Mouse (Mus musculus) forebrain, postnatal 0 days (tissue): ENCODE results near the gene Rps2. TPM values are rescaled to one million over a fixed set of nuclear protein-coding genes. Genes with fewer than 3 reads are reported as not detected.
"Not testable (repeated sequence)": the region's sequence is repeated elsewhere in the genome, so short reads cannot be mapped to it uniquely, and the experiment has no call there.

Source experiments
- ATAC-seq: fragments of 200-750 bp; cut with Nextera tagmentation; 2 replicates; pipeline ENCODE4 v1.8.0; 2017; ENCODE audit warnings: mild to moderate bottlenecking, moderate library complexity
- DNase-seq: peaks from one replicate; pipeline ENCODE4 v3.0.0-alpha.2; 2015
- H3K27ac ChIP-seq: fragments of 300-500 bp; sonication (generic); 2 replicates; pipeline ENCODE4 v1.5.1; 2014; ENCODE audit warnings: low read depth, mild to moderate bottlenecking, antibody characterized with exemption, low read length, moderate library complexity, mixed read lengths
- H3K27me3 ChIP-seq: fragments of 300-500 bp; sonication (generic); 2 replicates; pipeline ENCODE4 v1.6.1; 2014; ENCODE audit warnings: mild to moderate bottlenecking, low read length, mixed read lengths; ENCODE audit not compliant: insufficient read depth
- H3K36me3 ChIP-seq: fragments of 300-500 bp; sonication (generic); 2 replicates; pipeline ENCODE4 v1.6.1; 2014; ENCODE audit warnings: mild to moderate bottlenecking, moderate library complexity; ENCODE audit not compliant: insufficient read depth
- H3K4me1 ChIP-seq: fragments of 300-500 bp; sonication (generic); 2 replicates; pipeline ENCODE4 v1.6.1; 2014; ENCODE audit warnings: antibody characterized with exemption; ENCODE audit not compliant: insufficient read depth
- H3K4me2 ChIP-seq: fragments of 300-500 bp; sonication (generic); 2 replicates; pipeline ENCODE4 v1.6.1; 2014; ENCODE audit warnings: low read depth, mild to moderate bottlenecking, moderate library complexity
- H3K4me3 ChIP-seq: fragments of 300-500 bp; sonication (generic); 2 replicates; pipeline ENCODE4 v1.5.1; 2014; ENCODE audit warnings: low read depth, low read length, mixed read lengths
- H3K9ac ChIP-seq: fragments of 300-500 bp; sonication (generic); 2 replicates; pipeline ENCODE4 v1.6.1; 2014; ENCODE audit warnings: mild to moderate bottlenecking
- H3K9me3 ChIP-seq: fragments of 300-500 bp; sonication (generic); 2 replicates; pipeline ENCODE4 v1.6.1; 2016; ENCODE audit warnings: low read length
- CTCF ChIP-seq: sonication (generic); IDR thresholded peaks from 2 replicates; pipeline ENCODE4 v1.5.1; 2016; ENCODE audit warnings: antibody characterized with exemption, control low read depth, low read depth
- WGBS: fragments of 180-500 bp; shearing (Covaris S2); extraction: QIAGEN DNeasy Blood & Tissue Kit; methylation state at CpG from one replicate; pipeline ENCODE4 v1.1.7; 2014; 5-methylcytosine and 5-hydroxymethylcytosine counted together
- polyA plus RNA-seq: library from polyadenylated mRNA; unstranded; fragments of >200 nt; fragmentation: Nextera tagmentation; extraction: Ambion mirVana; gene quantifications from 2 replicates; pipeline ENCODE4 v1.2.1, GENCODE M21; 2015
- total RNA-seq: library from RNA; depleted of rRNA; stranded (reverse); fragments of >200 nt; gene quantifications from 2 replicates; pipeline ENCODE4 v1.2.3, GENCODE M21; 2014

Gene Rps2
- total and polyA plus RNA-seq, 2 experiments from 2014 or later = 884 to 2,317 TPM

- 1% methylated on average over 59 of the region's 61 CpGs for WGBS
- DNase-seq = peak; percentile 99
- ATAC-seq = peak; percentile 98
Observed at GRCm38 (mm10) chr17:24719494-24720222, 1.7 kb downstream of the Rps2 start.

GRCm38 (mm10) chr17:24720616-24721015 lies 2.7 kb downstream of the Rps2 start:
- peak; percentile 30 for DNase-seq
- ATAC-seq, H3K27me3 ChIP-seq, H3K9me3 ChIP-seq: not testable (repeated sequence)
- Histone ChIP-seq H3K9ac (peak overlapping the region; percentile 87), H3K4me3 (peak overlapping the region; percentile 86), H3K36me3 (peaks cover 14% of the 10 kb centered on the region), H3K4me2 (peak overlapping the region; percentile 71), H3K27ac (peak overlapping the region; percentile 91; the same call in 1 of the 2 replicates), H3K4me1 (peaks cover 11% of the 10 kb centered on the region)
- under 1% methylated on average over 11 of the region's 11 CpGs for WGBS

More at GRCm38 (mm10) chr17:24719494-24720222, 1.7 kb downstream of the Rps2 start:
- H3K4me1 ChIP-seq = peaks cover 11% of the 10 kb centered on the region
- H3K9ac ChIP-seq = peak overlapping the region; percentile 87
- peak overlapping the region; percentile 71 for H3K4me2 ChIP-seq
- TF ChIP-seq CTCF = no peak; the same call in 1 of the 2 replicates
- H3K27me3 ChIP-seq = no peaks in the 10 kb centered on the region
- H3K4me3 ChIP-seq = peak overlapping the region; percentile 86
- H3K9me3 ChIP-seq = no peaks in the 10 kb centered on the region
- H3K27ac ChIP-seq = peak overlapping the region; percentile 91
- H3K36me3 ChIP-seq = peaks cover 14% of the 10 kb centered on the region

DNA sequence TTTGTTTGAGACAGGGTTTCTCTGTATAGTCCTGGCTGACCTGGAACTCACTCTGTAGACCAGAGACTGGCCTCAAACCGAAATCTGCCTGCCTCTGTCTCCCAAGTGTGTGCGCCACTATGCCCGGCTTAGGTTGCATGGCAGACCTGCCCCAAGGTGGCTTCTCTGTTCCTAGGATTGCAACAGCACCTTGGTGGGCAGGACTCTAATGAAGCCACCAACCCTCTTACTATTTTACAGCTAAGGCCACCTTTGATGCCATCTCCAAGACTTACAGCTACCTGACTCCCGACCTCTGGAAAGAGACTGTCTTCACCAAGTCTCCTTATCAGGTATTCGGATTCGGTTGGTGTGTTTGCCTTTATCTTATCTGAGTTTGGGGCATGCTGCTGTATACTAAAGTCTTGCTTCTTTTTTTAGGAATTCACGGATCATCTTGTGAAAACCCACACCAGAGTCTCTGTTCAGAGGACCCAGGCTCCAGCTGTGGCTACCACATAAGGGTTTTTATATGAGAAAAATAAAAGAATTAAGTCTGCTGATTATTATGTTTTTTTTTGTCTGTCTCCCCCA lies 3.6 kb downstream of the Rps2 start:
- DNase-seq, H3K27ac ChIP-seq, ATAC-seq, H3K9me3 ChIP-seq, H3K27me3 ChIP-seq: not testable (repeated sequence)
- peak overlapping the region; percentile 17 for H3K4me3 ChIP-seq
- peaks cover 14% of the 10 kb centered on the region for H3K36me3 ChIP-seq
- H3K4me1 ChIP-seq = peaks cover 11% of the 10 kb centered on the region
- peak overlapping the region; percentile 33 for H3K9ac ChIP-seq
- WGBS = 72% methylated on average over 7 of the region's 7 CpGs
- H3K4me2 ChIP-seq = peak overlapping the region; percentile 71

DNA sequence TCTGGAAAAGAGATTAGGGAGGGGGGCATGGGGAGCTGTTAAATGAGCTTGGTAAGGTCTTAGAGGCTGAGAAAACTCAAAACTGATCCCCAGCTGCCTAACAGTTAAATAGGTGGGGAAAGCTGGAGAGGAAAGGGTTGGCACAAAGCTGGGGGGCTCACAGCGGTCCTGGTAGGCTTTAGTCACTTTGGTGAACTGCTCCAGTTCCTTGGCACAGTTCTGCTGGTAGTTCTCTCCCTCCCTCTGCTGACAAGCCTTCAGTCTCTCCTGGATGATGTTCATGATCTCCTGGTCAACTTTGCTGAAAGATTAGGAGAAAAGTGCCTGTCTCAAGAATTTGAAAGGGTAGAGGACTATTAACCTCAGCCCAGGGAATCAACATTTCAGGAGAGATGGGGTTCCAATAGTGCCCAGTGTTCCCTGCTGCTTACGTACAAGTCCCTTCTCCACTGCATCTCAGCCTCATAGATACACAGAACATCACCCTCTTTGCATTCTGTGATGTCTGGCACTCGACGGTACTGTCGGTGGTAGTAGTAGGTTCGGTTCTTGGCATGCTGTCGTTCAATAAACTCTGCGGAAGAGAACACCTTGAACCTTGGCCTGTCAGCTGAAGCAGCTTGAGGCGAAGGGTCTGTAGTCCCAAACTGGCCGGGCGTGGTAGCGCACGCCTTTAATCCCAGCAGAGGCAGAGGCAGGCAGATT lies 4.5 kb downstream of the Rps2 start:
- Histone ChIP-seq H3K27me3 (no peaks in the 10 kb centered on the region), H3K4me3 (no peak overlapping the region), H3K4me2 (0 out of 2 replicates have a peak overlapping the region, but pooled peaks have one; percentile 79), H3K4me1 (peaks cover 11% of the 10 kb centered on the region), H3K36me3 (peaks cover 14% of the 10 kb centered on the region), H3K9ac (no peak overlapping the region), H3K27ac (no peak overlapping the region), H3K9me3 (no peaks in the 10 kb centered on the region)
- ATAC-seq (no peak), DNase-seq (no peak)
- no peak for TF ChIP-seq CTCF
- 34% methylated on average over 13 of the region's 13 CpGs for WGBS

- 3% methylated on average over 12 of the region's 12 CpGs for WGBS
- Histone ChIP-seq H3K9ac (peak overlapping the region; percentile 92), H3K4me3 (peak overlapping the region; percentile 87), H3K27me3 (no peaks in the 10 kb centered on the region), H3K36me3 (peaks cover 14% of the 10 kb centered on the region), H3K4me1 (peaks cover 11% of the 10 kb centered on the region), H3K4me2 (peak overlapping the region; percentile 79), H3K9me3 (no peaks in the 10 kb centered on the region), H3K27ac (peak overlapping the region; percentile 85)
- no peak for TF ChIP-seq CTCF
- DNase-seq (no peak), ATAC-seq (no peak)
Observed at GRCm38 (mm10) chr17:24723122-24723880, 5.4 kb downstream of the Rps2 start.

- Histone ChIP-seq H3K27me3 (no peaks in the 10 kb centered on the region), H3K36me3 (peaks cover 14% of the 10 kb centered on the region), H3K27ac (peak overlapping the region; percentile 85), H3K4me2 (peak overlapping the region; percentile 79), H3K9me3 (no peaks in the 10 kb centered on the region), H3K4me1 (peaks cover 11% of the 10 kb centered on the region), H3K4me3 (peak overlapping the region; percentile 87), H3K9ac (peak overlapping the region; percentile 92)
- DNase-seq (no peak), ATAC-seq (no peak)
- 0% methylated on average over 15 of the region's 15 CpGs for WGBS
- no peak for TF ChIP-seq CTCF
Observed at GRCm38 (mm10) chr17:24723881-24724180, 5.9 kb downstream of the Rps2 start.
